Mouse (Mus musculus) lung, adult 2 months (tissue): ENCODE data around the gene Sgms2.

ENCODE experiments used
- CTCF ChIP-seq: fragments of 200-500 bp; IDR thresholded peaks from 2 replicates; pipeline ENCODE4 v1.5.1; 2011; ENCODE audit warnings: mild to moderate bottlenecking, low read length, control low read depth; ENCODE audit not compliant: insufficient read depth
- POLR2A ChIP-seq: fragments of 200-500 bp; IDR thresholded peaks from 2 replicates; pipeline ENCODE4 v1.6.1; 2011; ENCODE audit warnings: low read depth, mild to moderate bottlenecking, control low read depth, low read length, borderline replicate concordance; ENCODE audit errors: extremely low read depth

GRCm38 (mm10) chr3:131367452-131367851 is 123.8 kb downstream of the Sgms2 start:
- TF ChIP-seq CTCF, result no peak
- TF ChIP-seq POLR2A, result no peak
